Mouse (Mus musculus) olfactory bulb, adult 2 months (tissue): ENCODE results near the gene Rasgef1a.

Experiments
- CTCF ChIP-seq: fragments of 200-500 bp; IDR thresholded peaks from 2 replicates; pipeline ENCODE4 v1.5.1; 2012; ENCODE audit warnings: low read depth, mild to moderate bottlenecking, low read length, moderate library complexity; ENCODE audit not compliant: insufficient read depth
- POLR2A ChIP-seq: fragments of 200-500 bp; IDR thresholded peaks from 2 replicates; pipeline ENCODE4 v1.6.1; 2012; ENCODE audit warnings: mild to moderate bottlenecking, low read depth, low read length, moderate library complexity; ENCODE audit not compliant: insufficient read depth

GRCm38 (mm10) chr6:118130022-118130421, 118.8 kb downstream of the Rasgef1a start:
- TF ChIP-seq CTCF (no peak), POLR2A (no peak)
